Mouse (Mus musculus): ENCODE data around the gene Olfr1415. TPM values are rescaled to one million over a fixed set of nuclear protein-coding genes. Genes with fewer than 3 reads are reported as not detected.

Olfr1415 gene
- total RNA-seq, 2 experiments from 2014 or later, result not detected

DNA sequence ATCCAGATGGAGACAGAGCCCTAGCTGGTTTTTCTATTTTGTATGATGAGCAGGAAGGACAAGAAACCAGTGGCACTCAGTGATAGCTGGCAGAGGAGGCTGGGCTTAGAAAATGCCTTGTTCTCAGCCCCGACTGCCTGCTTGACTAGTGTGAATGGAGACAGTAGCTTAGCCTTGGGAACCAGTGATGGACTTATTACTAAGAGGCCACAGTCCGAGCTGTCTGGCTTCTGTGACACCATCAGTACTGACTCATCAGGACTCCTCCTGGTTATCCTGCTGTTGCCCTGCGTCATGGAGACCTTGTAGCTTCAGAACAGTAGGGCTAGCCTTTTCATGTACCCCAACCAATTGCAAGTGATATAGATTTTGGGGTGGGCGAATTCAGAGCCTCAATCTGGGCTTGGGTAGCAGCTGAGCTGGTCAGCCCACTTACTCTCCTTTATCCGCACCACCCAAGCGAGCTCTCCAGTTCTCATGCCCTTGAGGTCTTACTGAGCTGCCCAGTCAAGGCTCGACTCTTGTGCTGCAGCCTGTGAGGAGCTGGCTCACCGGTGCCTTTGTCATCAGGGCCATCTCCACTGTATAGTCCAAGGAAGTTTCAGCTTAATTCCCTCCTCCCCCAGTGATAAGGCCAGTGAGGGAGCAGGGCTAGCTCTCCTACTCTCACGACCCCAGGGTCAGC lies 55.7 kb downstream of the Olfr1415 start:
- intact Hi-C loops (cut with DNase I), result no loop called here
- DNase-seq (ENCODE audit: low spot score in 2 of 2), result no peak

Small RNA genes within 50 kb of the gene (microRNA-seq; reads per million reads assigned to microRNA genes)
- gene Mir6900, result 10.4 reads per million in 2 experiments

Other genes starting within 250 kb of the Olfr1415 start
- gene Ndufa10, start 22.2 kb downstream of the Olfr1415 start, total RNA-seq (2021), result 100 to 1,000 TPM; 212 to 217 TPM
- not detected for gene Olfr1416, start 11.0 kb downstream of the Olfr1415 start, total RNA-seq (2021)
- gene Olfr1414, start 22.6 kb upstream of the Olfr1415 start, total RNA-seq (2021), result not detected
- not detected for gene Olfr1413, start 75.2 kb upstream of the Olfr1415 start, total RNA-seq (2021)
- not detected for gene Olfr1412, start 89.7 kb upstream of the Olfr1415 start, total RNA-seq (2021)
- gene Olfr1411, start 98.3 kb upstream of the Olfr1415 start, total RNA-seq (2021), result not detected
- gene Olfr1410, start 109.7 kb upstream of the Olfr1415 start, total RNA-seq (2021), result not detected
- not detected for gene Olfr12, start 121.7 kb upstream of the Olfr1415 start, total RNA-seq (2021)
- 100 to 1,000 TPM; 232 to 248 TPM for gene Cops9, start 145.9 kb upstream of the Olfr1415 start, total RNA-seq (2021)
- gene Otos, start 152.7 kb upstream of the Olfr1415 start, total RNA-seq (2021), result not detected